Mouse (Mus musculus) liver, embryonic 11.5 days (tissue): ENCODE results near the gene Slc3a2. TPM values are rescaled to one million over a fixed set of nuclear protein-coding genes. Genes with fewer than 3 reads are reported as not detected.

ENCODE experiments used
- ATAC-seq: fragments of 200-750 bp; cut with Nextera tagmentation; replicated peaks from 2 replicates; pipeline ENCODE4 v1.8.0; 2017; ENCODE audit warnings: moderate number of reproducible peaks, mild to moderate bottlenecking, moderate TSS enrichment, moderate library complexity; ENCODE audit not compliant: low FRiP score
- DNase-seq: peaks from one replicate; pipeline ENCODE4 v3.0.0-alpha.2; 2017; ENCODE audit warnings: low spot score
- H3K27ac ChIP-seq: fragments of 300-500 bp; sonication (generic); 2 replicates; pipeline ENCODE4 v1.5.1; 2014; ENCODE audit warnings: mild to moderate bottlenecking, low read depth, low read length, control low read depth
- H3K27me3 ChIP-seq: fragments of 300-500 bp; sonication (generic); replicated peaks from 2 replicates; pipeline ENCODE4 v1.6.1; 2014; ENCODE audit warnings: low read length, mixed read lengths; ENCODE audit not compliant: control insufficient read depth, insufficient read depth
- H3K36me3 ChIP-seq: fragments of 300-500 bp; sonication (generic); 2 replicates; pipeline ENCODE4 v1.6.1; 2014; ENCODE audit warnings: mild to moderate bottlenecking, low read length, moderate library complexity, mixed read lengths; ENCODE audit not compliant: control insufficient read depth, insufficient read depth
- H3K4me1 ChIP-seq: fragments of 300-500 bp; sonication (generic); replicated peaks from 2 replicates; pipeline ENCODE4 v1.6.1; 2014; ENCODE audit warnings: low read length, mixed read lengths; ENCODE audit not compliant: control insufficient read depth, insufficient read depth
- H3K4me2 ChIP-seq: fragments of 300-500 bp; sonication (generic); 2 replicates; pipeline ENCODE4 v1.6.1; 2014; ENCODE audit warnings: mild to moderate bottlenecking, control low read depth, moderate library complexity
- H3K4me3 ChIP-seq: fragments of 300-500 bp; sonication (generic); 2 replicates; pipeline ENCODE4 v1.5.1; 2014; ENCODE audit warnings: low read depth, low read length, control low read depth
- H3K9ac ChIP-seq: fragments of 300-500 bp; sonication (generic); 2 replicates; pipeline ENCODE4 v1.6.1; 2014; ENCODE audit warnings: low read depth, low read length, control low read depth
- H3K9me3 ChIP-seq: fragments of 300-500 bp; sonication (generic); 2 replicates; pipeline ENCODE4 v1.6.1; 2016; ENCODE audit warnings: low read length, inconsistent platforms, mixed read lengths; ENCODE audit not compliant: control insufficient read depth
- WGBS: fragments of 180-500 bp; shearing (Covaris S2); extraction: QIAGEN DNeasy Blood & Tissue Kit; methylation state at CpG from one replicate; pipeline ENCODE4 v1.1.7; 2014; 5-methylcytosine and 5-hydroxymethylcytosine counted together
- polyA plus RNA-seq: library from polyadenylated mRNA; unstranded; fragments of >200 nt; fragmentation: Nextera tagmentation; extraction: Ambion mirVana; gene quantifications from 2 replicates; pipeline ENCODE4 v1.2.1, GENCODE M21; 2014

Slc3a2 gene
- polyA plus RNA-seq, 1 experiment from 2014 or later, result 150 TPM

GRCm38 (mm10) chr19:8714653-8715481 lies 8.3 kb downstream of the Slc3a2 start:
- Histone ChIP-seq H3K9ac (peak overlapping the region; percentile 51; the same call in 1 of the 2 replicates), H3K4me2 (peak overlapping the region; percentile 82), H3K9me3 (no peaks in the 10 kb centered on the region), H3K36me3 (peaks cover 13% of the 10 kb centered on the region), H3K27ac (peak overlapping the region; percentile 89), H3K4me1 (peaks cover 46% of the 10 kb centered on the region), H3K27me3 (no peaks in the 10 kb centered on the region), H3K4me3 (peak overlapping the region; percentile 21; the same call in 1 of the 2 replicates)
- DNase-seq (no peak), ATAC-seq (peak; percentile 79)
- WGBS, result 46% methylated on average over 10 of the region's 10 CpGs

- DNase-seq (no peak), ATAC-seq (peak; percentile 36)
- H3K9me3 ChIP-seq, result no peaks in the 10 kb centered on the region
- H3K27ac ChIP-seq, result peak overlapping the region; percentile 90
- peak overlapping the region; percentile 82 for H3K4me2 ChIP-seq
- peaks cover 21% of the 10 kb centered on the region for H3K36me3 ChIP-seq
- H3K9ac ChIP-seq, result peak overlapping the region; percentile 98
- H3K27me3 ChIP-seq, result no peaks in the 10 kb centered on the region
- WGBS, result 6% methylated on average over 13 of the region's 13 CpGs
- H3K4me1 ChIP-seq, result peaks cover 49% of the 10 kb centered on the region
- H3K4me3 ChIP-seq, result peak overlapping the region; percentile 87
Measured at GRCm38 (mm10) chr19:8713997-8714652, 9.0 kb downstream of the Slc3a2 start.

DNA sequence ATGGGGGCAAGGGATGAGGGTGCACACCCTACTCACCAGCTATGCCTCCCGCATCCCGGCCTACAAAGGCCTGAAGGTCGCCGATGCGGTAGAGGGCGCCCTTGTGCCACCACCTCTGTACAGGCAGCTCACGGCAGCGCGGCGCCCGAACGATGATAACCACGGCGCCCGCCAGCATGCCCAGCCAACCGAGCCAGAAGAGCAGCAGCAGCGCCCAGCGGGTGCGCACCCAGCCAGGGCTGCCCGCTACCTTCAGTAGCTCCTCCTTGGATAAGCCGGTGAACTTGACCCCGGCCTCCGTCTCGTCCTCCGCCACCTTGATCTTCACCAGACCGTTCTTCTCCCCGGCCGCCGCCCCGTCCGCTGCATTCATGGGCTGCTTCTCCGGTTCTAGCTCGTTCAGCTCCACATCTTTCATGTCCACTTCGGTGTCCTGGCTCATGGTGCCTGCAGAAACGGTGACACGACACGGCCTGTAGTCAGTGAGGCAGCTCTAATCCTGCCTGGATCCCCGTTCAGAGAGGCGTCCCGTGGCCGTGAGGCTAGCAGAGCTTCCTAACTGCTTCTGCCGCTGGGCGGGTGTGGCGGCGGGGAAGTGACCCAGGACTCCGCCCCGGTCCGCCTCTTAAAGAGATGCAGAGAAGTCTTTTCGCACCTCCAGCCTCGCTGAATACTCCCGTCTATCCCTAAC lies 9.7 kb downstream of the Slc3a2 start:
- peak overlapping the region; percentile 87 for H3K4me3 ChIP-seq
- WGBS, result under 1% methylated on average over 51 of the region's 51 CpGs
- no peaks in the 10 kb centered on the region for H3K9me3 ChIP-seq
- H3K4me1 ChIP-seq, result peaks cover 48% of the 10 kb centered on the region
- peaks cover 27% of the 10 kb centered on the region for H3K36me3 ChIP-seq
- H3K4me2 ChIP-seq, result peak overlapping the region; percentile 82
- H3K27ac ChIP-seq, result peak overlapping the region; percentile 90
- DNase-seq (peak; percentile 88), ATAC-seq (peak; percentile 84)
- H3K27me3 ChIP-seq, result no peaks in the 10 kb centered on the region
- H3K9ac ChIP-seq, result peak overlapping the region; percentile 98

- Histone ChIP-seq H3K27me3 (no peaks in the 10 kb centered on the region), H3K4me2 (peak overlapping the region; percentile 82), H3K9me3 (no peaks in the 10 kb centered on the region), H3K4me3 (peak overlapping the region; percentile 87), H3K4me1 (peaks cover 48% of the 10 kb centered on the region), H3K36me3 (peaks cover 33% of the 10 kb centered on the region), H3K27ac (peak overlapping the region; percentile 90), H3K9ac (peak overlapping the region; percentile 98)
- 0% methylated on average over 13 of the region's 13 CpGs for WGBS
- DNase-seq, result peak; percentile 85
- ATAC-seq, result peak; percentile 38
Measured at GRCm38 (mm10) chr19:8712870-8713305, 10.3 kb downstream of the Slc3a2 start.

DNA sequence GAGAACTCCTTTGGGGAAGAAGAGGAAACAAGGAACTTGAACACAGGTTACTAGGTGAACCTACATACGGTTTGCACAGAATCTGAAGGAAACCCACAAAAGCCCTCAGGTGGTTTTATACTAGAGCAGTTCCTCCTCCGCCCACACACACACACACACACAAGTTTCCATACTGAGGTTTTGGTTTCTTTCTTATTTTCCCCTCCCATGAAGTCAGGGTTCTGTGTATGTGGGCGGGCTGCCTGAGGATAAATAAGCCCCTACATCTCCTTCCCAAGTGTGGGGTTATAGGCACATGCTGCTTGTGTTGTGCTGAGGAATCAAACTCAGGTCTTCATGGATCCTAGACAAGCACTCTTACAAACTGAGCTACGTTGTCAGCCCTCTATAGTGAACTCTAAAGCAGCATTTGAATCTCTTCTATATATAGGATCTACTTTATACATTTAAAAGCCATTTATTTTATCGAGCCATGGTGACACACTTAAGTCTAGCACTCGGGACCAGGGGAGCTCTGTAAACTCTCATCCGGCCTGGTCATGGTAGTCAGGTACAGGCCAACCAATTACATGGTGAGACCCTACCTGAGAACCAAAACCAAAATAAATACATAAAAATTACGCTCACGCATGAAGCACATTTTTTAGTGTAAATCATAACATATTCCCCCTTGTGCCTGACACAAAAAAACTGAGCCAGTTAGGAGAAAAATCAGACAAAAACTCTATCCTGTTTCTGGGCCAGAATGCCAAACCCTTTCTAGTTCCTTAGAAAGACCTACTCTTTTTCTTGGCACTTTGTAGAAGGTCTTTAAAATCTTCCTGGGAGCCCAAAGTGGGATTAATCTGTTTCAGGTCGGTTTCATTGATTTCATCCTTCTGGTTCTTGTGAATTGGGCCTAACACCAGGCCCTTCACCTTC lies 11.0 kb downstream of the Slc3a2 start:
- ATAC-seq, result no peak
- Histone ChIP-seq H3K4me2 (peak overlapping the region; percentile 82), H3K4me3 (peak overlapping the region; percentile 87), H3K9ac (peak overlapping the region; percentile 98), H3K27ac (peak overlapping the region; percentile 90), H3K9me3 (no peaks in the 10 kb centered on the region), H3K27me3 (no peaks in the 10 kb centered on the region), H3K36me3 (peaks cover 38% of the 10 kb centered on the region), H3K4me1 (peaks cover 52% of the 10 kb centered on the region)
- no peak for DNase-seq
- 37% methylated on average over 10 of the region's 10 CpGs for WGBS

DNA sequence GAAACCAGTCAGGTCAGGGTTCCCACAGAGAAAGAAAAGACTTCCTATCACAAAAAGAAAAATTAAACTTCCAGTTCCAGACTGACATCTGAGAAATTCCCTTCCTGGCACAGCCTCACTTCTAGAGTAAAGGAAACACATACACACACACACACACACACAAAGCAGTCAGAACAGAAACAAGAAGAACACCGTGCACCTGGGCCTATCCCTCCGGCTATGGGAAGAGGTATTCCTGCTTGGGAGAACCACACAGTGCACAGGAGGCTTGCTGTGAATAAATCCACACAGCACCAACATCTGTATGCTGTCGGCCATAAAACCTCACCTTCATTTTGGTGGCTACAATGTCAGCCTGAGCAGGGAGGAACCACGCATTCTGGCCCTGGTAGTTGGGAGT lies 11.7 kb downstream of the Slc3a2 start:
- no peaks in the 10 kb centered on the region for H3K9me3 ChIP-seq
- H3K4me1 ChIP-seq, result peaks cover 54% of the 10 kb centered on the region
- peak overlapping the region; percentile 82 for H3K4me2 ChIP-seq
- 81% methylated on average over 4 of the region's 4 CpGs for WGBS
- H3K27ac ChIP-seq, result no peak overlapping the region
- H3K9ac ChIP-seq, result peak overlapping the region; percentile 98
- DNase-seq, result no peak
- peak overlapping the region; percentile 87 for H3K4me3 ChIP-seq
- H3K36me3 ChIP-seq, result peaks cover 43% of the 10 kb centered on the region
- no peaks in the 10 kb centered on the region for H3K27me3 ChIP-seq
- ATAC-seq, result no peak

- ATAC-seq, result no peak
- Histone ChIP-seq H3K4me1 (peaks cover 40% of the 10 kb centered on the region), H3K4me2 (peak overlapping the region; percentile 82), H3K9me3 (no peaks in the 10 kb centered on the region), H3K27me3 (no peaks in the 10 kb centered on the region), H3K4me3 (no peak overlapping the region), H3K27ac (no peak overlapping the region), H3K36me3 (peaks cover 43% of the 10 kb centered on the region), H3K9ac (no peak overlapping the region)
- no peak for DNase-seq
- WGBS, result 97% methylated on average over 2 of the region's 2 CpGs
Measured at GRCm38 (mm10) chr19:8710057-8710456, 13.1 kb downstream of the Slc3a2 start.
